Mouse (Mus musculus) cortical plate, adult 2 months (tissue): Measurements from ENCODE around the gene Spred2.

Source experiments
- CTCF ChIP-seq: fragments of 200-500 bp; IDR thresholded peaks from 2 replicates; pipeline ENCODE4 v1.5.1; 2011; ENCODE audit warnings: mild to moderate bottlenecking, control low read depth, low read length; ENCODE audit not compliant: insufficient read depth; ENCODE audit errors: extremely low read depth
- POLR2A ChIP-seq: fragments of 200-500 bp; IDR thresholded peaks from 2 replicates; pipeline ENCODE4 v1.6.1; 2011; ENCODE audit warnings: mild to moderate bottlenecking, low read length, control low read depth; ENCODE audit not compliant: insufficient read depth; ENCODE audit errors: extremely low read depth

DNA sequence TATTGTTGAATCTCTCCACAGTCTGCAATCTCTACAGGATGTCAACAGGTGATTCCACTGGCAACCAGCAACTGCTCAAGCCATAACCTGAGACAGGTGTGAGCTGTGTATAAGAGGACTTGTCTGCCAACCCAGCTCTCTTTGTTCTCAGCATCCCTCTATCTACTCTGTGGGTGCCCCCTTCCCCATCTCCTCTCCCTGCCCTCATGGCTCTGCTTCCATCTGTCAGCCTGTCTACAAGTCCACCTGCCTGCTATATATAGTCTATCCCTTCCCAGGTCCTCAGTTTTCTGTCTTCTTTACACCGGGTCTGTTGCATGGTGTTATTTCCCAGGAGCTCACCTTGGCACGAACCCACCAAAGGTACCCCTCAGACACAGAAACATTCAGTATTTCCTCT, 140.8 kb downstream of the Spred2 start:
- TF ChIP-seq CTCF (no peak), POLR2A (no peak)
